Mouse (Mus musculus) lung, embryonic 16.5 days (tissue): ENCODE measurements around the gene Apoa4. TPM values are rescaled to one million over a fixed set of nuclear protein-coding genes. Genes with fewer than 3 reads are reported as not detected.
A peak's percentile ranks its signal among the peaks of the same experiment; 100 is the strongest.

Experiments
- ATAC-seq: fragments of 200-750 bp; cut with Nextera tagmentation; 2 replicates; pipeline ENCODE4 v1.8.0; 2017; ENCODE audit warnings: low read depth, mild to moderate bottlenecking, moderate library complexity
- H3K27ac ChIP-seq: fragments of 300-500 bp; sonication (generic); 2 replicates; pipeline ENCODE4 v1.5.1; 2014; ENCODE audit warnings: mild to moderate bottlenecking, control low read depth, low read length
- H3K27me3 ChIP-seq: fragments of 300-500 bp; sonication (generic); 2 replicates; pipeline ENCODE4 v1.6.1; 2014; ENCODE audit warnings: low read depth, low read length, mixed read lengths; ENCODE audit not compliant: control insufficient read depth, insufficient read depth
- H3K36me3 ChIP-seq: fragments of 300-500 bp; sonication (generic); 2 replicates; pipeline ENCODE4 v1.6.1; 2014; ENCODE audit warnings: low read length; ENCODE audit not compliant: control insufficient read depth, insufficient read depth
- H3K4me1 ChIP-seq: fragments of 300-500 bp; sonication (generic); replicated peaks from 2 replicates; pipeline ENCODE4 v1.6.1; 2014; ENCODE audit warnings: low read length, mixed read lengths; ENCODE audit not compliant: control insufficient read depth, insufficient read depth
- H3K4me2 ChIP-seq: fragments of 300-500 bp; sonication (generic); 2 replicates; pipeline ENCODE4 v1.6.1; 2014; ENCODE audit warnings: low read depth, low read length, control low read depth
- H3K4me3 ChIP-seq: fragments of 300-500 bp; sonication (generic); 2 replicates; pipeline ENCODE4 v1.5.1; 2014; ENCODE audit warnings: mild to moderate bottlenecking, low read length, control low read depth
- H3K9ac ChIP-seq: fragments of 300-500 bp; sonication (generic); 2 replicates; pipeline ENCODE4 v1.6.1; 2014; ENCODE audit warnings: low read length, control low read depth
- H3K9me3 ChIP-seq: fragments of 300-500 bp; sonication (generic); 2 replicates; pipeline ENCODE4 v1.6.1; 2016; ENCODE audit warnings: low read length; ENCODE audit not compliant: control insufficient read depth
- WGBS: fragments of 180-500 bp; shearing (Covaris S2); extraction: QIAGEN DNeasy Blood & Tissue Kit; methylation state at CpG from one replicate; pipeline ENCODE4 v1.1.7; 2014; 5-methylcytosine and 5-hydroxymethylcytosine counted together
- polyA plus RNA-seq: library from polyadenylated mRNA; unstranded; fragments of >200 nt; fragmentation: Nextera tagmentation; extraction: Ambion mirVana; gene quantifications from 2 replicates; pipeline ENCODE4 v1.2.1, GENCODE M21; 2015

The Apoa4 gene
- polyA plus RNA-seq, 1 experiment from 2014 or later: not detected

DNA sequence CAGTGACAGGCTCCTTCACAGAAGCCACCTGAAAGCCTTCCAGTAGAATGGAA, 5.1 kb upstream of the Apoa4 start, which contains the start of gene Apoc3:
Gene Apoc3, minus strand, starts transcription at position 41 of the 53 bp plus-strand sequence.
- Histone ChIP-seq H3K4me1 (0 out of 2 replicates have a peak, but pooled peaks cover 2% of the 10 kb centered on the region), H3K9ac (no peak within 1 kb of the TSS), H3K27ac (no peak within 1 kb of the TSS), H3K4me3 (no peak within 1 kb of the TSS), H3K27me3 (no peaks in the 10 kb centered on the region), H3K36me3 (no peaks in the 10 kb centered on the region), H3K4me2 (no peak within 1 kb of the TSS), H3K9me3 (no peaks in the 10 kb centered on the region)
- no peak for ATAC-seq

DNA sequence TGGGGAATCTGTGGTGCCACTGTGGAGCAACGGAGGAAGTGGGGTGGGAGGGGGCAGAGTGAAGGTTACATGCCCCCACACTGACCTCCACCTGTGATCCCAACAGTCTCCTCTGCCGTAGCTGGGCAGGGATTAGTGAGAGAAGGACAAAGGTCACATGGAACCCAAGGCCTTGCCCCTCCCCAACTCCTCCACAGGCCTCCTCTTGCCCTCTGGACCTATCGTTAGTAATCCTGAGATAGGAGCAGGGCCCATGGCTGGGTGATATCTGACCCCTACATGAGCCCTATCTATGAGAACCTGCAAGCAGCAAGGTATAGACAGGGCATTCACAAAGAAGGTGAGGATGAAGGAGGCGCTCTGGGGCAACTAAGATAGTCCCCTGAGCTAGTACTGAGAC, 4.8 kb upstream of the Apoa4 start:
- Histone ChIP-seq H3K9me3 (no peaks in the 10 kb centered on the region), H3K36me3 (no peaks in the 10 kb centered on the region), H3K9ac (no peak overlapping the region), H3K4me2 (no peak overlapping the region), H3K27ac (no peak overlapping the region), H3K27me3 (no peaks in the 10 kb centered on the region), H3K4me3 (no peak overlapping the region), H3K4me1 (0 out of 2 replicates have a peak, but pooled peaks cover under 1% of the 10 kb centered on the region)
- no peak for ATAC-seq
- WGBS: 53% methylated on average over 4 of the region's 4 CpGs

DNA sequence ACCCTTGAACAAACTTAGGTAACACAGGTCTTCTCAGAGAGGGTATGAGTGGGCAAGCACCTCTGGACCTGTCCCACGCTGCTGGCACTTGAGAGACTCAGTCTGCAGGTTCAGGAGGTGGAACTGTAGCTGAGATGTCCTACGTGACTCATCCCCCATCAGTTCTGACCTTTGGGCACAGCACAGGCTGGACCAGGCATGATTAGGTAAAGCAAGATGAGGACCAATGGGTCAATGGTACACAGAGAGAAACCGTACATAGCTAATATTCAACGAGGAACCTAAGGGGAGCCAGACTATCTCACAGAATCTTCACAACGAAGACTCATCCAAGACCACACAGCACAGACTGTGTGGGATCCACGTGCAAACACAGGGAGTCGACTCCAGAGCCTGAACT, 1.6 kb upstream of the Apoa4 start:
- Histone ChIP-seq H3K4me3 (no peak overlapping the region), H3K27me3 (no peaks in the 10 kb centered on the region), H3K4me1 (no peaks in the 10 kb centered on the region), H3K36me3 (no peaks in the 10 kb centered on the region), H3K4me2 (no peak overlapping the region), H3K9me3 (no peaks in the 10 kb centered on the region), H3K27ac (no peak overlapping the region), H3K9ac (no peak overlapping the region)
- ATAC-seq: no peak
- 79% methylated on average over 7 of the region's 7 CpGs for WGBS

DNA sequence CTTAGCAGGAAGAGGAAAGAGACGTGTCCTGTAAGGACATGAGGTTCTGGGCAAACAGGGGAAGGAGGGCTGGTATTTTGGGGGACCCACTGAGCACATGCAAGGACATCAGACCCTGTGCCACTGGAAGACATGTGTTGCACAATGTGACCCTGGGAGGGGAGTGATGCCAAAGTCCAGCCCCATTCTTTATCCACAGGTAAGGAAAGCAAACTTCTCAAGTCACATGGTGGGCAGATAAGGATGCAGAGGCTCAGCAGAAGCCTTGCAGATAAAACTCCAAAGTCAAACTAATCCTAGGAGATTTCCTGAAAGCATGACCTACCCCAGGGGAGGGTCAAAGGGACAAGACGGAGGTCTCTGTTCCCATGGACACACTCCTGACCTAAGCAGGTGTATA, 1.3 kb downstream of the Apoa4 start:
- Histone ChIP-seq H3K27ac (no peak overlapping the region), H3K9me3 (no peaks in the 10 kb centered on the region), H3K27me3 (no peaks in the 10 kb centered on the region), H3K36me3 (no peaks in the 10 kb centered on the region), H3K4me2 (no peak overlapping the region), H3K4me3 (no peak overlapping the region), H3K4me1 (no peaks in the 10 kb centered on the region), H3K9ac (no peak overlapping the region)
- ATAC-seq: no peak
- 72% methylated on average over 2 of the region's 2 CpGs for WGBS

DNA sequence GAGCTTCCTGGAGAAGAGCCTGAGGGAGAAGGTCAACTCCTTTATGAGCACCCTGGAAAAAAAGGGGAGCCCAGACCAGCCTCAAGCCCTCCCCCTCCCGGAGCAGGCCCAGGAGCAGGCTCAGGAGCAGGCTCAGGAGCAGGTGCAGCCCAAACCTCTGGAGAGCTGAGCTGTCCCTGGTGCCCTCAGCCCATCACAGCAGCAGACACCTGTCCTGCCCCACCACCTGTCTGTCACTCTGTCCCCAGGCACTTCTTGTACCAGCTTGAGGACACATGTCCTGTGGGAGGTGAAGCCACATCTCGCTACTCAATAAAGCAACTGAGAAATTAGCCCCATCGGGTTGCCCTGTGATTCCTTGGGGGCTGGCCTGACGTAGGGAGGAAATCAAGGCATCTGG, 2.6 kb downstream of the Apoa4 start:
- no peaks in the 10 kb centered on the region for H3K27me3 ChIP-seq
- no peak overlapping the region for H3K27ac ChIP-seq
- no peaks in the 10 kb centered on the region for H3K36me3 ChIP-seq
- no peak overlapping the region for H3K4me2 ChIP-seq
- 70% methylated on average over 4 of the region's 4 CpGs for WGBS
- no peak overlapping the region for H3K9ac ChIP-seq
- H3K9me3 ChIP-seq: no peaks in the 10 kb centered on the region
- ATAC-seq: no peak
- no peak overlapping the region for H3K4me3 ChIP-seq
- no peaks in the 10 kb centered on the region for H3K4me1 ChIP-seq

DNA sequence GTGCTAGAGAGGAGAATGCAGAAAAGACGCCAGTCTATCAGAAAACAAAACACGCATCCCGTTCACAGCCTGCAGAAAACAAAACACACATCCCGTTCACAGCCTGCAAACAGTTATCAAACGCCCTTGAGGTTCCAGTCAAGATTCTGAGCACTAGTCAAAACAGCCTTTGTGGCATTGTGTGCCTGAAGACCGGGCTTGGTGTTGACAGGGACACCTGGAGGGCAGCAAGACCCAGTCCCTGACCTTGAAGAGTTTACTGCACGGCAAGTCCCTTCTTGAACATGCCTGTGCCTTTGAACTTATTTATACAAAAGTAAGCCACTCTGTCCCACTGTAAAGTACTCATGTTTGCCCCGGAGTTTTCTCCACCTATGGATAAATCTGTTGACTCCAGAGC, 3.1 kb downstream of the Apoa4 start:
- WGBS: 46% methylated on average over 8 of the region's 8 CpGs
- no peaks in the 10 kb centered on the region for H3K4me1 ChIP-seq
- no peak overlapping the region for H3K4me3 ChIP-seq
- no peak overlapping the region for H3K4me2 ChIP-seq
- no peak overlapping the region for H3K9ac ChIP-seq
- H3K27ac ChIP-seq: no peak overlapping the region
- ATAC-seq: no peak
- no peaks in the 10 kb centered on the region for H3K9me3 ChIP-seq
- H3K27me3 ChIP-seq: no peaks in the 10 kb centered on the region
- H3K36me3 ChIP-seq: no peaks in the 10 kb centered on the region

DNA sequence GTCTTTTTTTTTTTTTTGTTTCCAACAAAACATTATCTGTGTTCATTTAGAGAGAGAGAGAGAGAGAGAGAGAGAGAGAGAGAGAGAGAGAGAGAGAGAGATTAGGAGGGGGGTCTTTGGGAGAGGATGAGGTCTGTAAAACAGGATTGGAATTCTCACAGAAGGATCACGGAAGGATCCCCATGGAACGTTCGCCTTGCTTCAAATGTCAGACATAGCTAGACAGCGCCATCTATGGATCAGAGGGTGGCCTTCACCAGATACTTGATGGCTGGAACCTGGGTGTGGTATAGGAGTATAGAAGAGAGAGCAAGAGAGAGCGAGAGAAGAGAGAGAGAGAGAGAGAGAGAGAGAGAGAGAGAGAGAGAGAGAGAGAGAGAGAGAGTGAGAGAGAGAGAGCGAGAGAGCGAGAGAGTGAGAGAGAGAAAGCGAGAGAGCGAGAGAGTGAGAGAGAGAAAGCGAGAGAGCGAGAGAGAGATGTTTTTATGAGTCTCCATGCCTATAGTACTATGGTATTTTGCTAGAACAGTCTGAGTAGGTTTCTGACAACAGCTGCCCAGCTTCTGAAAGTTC, 6.3 kb downstream of the Apoa4 start:
- Histone ChIP-seq H3K36me3 (no peaks in the 10 kb centered on the region), H3K9ac (no peak overlapping the region), H3K4me1 (no peaks in the 10 kb centered on the region), H3K9me3 (no peaks in the 10 kb centered on the region), H3K27me3 (no peaks in the 10 kb centered on the region), H3K4me3 (no peak overlapping the region), H3K4me2 (no peak overlapping the region), H3K27ac (no peak overlapping the region)
- 23% methylated on average over 11 of the region's 11 CpGs for WGBS
- peak; percentile 86; the same call in 1 of the 2 replicates for ATAC-seq

DNA sequence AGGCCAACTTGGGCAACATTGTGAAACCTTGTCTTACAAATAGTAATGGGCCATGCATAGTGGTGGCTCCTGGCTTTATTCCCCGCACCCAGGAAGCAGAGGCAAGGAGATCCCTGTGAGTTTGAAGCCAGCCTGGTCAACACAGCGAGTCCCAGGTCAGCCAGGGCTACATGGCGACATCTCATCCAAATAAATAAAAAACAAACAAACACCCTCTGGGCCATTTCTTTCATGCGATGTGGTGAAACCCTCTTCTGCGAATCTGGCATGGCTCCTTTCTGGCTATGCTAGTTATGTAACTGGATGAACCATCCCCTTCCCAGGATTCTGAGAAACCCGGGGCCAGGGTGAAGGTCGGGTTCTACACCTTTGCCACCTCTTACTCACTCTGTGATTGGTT, 15.7 kb downstream of the Apoa4 start:
- H3K9me3 ChIP-seq: no peaks in the 10 kb centered on the region
- WGBS: 79% methylated on average over 7 of the region's 7 CpGs
- H3K4me2 ChIP-seq: no peak overlapping the region
- H3K27ac ChIP-seq: no peak overlapping the region
- no peak overlapping the region for H3K9ac ChIP-seq
- ATAC-seq: no peak
- no peaks in the 10 kb centered on the region for H3K36me3 ChIP-seq
- no peaks in the 10 kb centered on the region for H3K27me3 ChIP-seq
- no peaks in the 10 kb centered on the region for H3K4me1 ChIP-seq
- no peak overlapping the region for H3K4me3 ChIP-seq

DNA sequence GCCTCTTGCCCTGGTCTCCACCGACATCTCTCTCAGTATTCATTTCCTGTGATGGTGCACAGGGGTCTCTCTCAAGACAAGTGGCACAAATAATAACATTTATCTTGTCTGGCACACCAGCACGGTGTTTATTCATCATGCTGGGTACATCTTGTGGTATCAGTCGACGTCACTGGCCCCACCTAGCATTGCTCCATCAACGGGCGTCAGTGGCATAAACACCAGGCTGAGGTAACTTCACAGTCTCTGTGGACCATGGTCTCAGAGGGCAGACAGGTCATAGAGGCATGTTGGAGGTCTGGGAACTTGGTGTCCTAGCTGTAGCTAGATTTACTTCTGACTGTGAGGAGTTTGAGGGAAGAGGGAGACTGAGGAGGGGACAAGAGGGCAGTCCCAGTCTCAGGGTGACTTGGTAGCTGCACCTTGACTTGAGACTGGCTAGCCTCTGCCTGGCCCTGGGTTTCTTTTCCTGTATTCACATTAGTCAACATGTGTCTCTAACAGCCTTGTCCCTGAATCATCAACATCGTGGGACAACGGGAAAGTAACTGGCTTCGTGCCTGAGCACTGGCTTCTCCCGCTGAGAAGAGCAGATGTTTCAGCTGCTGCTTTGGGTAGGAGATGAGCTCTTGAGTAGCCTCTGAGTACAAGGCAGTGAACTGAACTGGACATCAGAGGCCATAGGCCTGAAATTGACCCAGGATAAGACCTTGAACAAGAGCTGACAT, 16.3 kb downstream of the Apoa4 start:
- Histone ChIP-seq H3K36me3 (no peaks in the 10 kb centered on the region), H3K4me3 (no peak overlapping the region), H3K4me1 (no peaks in the 10 kb centered on the region), H3K4me2 (no peak overlapping the region), H3K27ac (no peak overlapping the region), H3K9me3 (no peaks in the 10 kb centered on the region), H3K27me3 (no peaks in the 10 kb centered on the region), H3K9ac (no peak overlapping the region)
- no peak for ATAC-seq
- 72% methylated on average over 10 of the region's 10 CpGs for WGBS

DNA sequence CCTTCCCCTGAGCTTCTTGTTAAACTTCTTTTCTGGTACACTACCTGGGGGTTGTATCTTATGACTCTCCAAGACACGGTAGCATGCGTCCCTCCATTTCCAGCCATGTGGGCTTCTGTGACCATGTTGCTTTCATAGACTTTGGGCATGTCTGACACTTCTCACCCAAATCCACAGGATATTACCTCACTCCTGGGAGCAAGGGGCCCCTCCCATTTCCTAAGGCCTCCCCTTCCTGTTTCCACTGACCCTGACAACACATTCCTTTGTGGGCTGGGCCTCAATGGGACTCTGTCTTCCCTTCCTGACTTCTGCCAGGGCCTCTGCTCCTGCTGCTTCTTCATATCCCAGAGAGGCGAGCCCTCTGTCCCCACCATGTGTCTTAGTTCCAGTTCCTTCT, 17.1 kb downstream of the Apoa4 start:
- Histone ChIP-seq H3K4me3 (no peak overlapping the region), H3K4me1 (no peaks in the 10 kb centered on the region), H3K36me3 (no peaks in the 10 kb centered on the region), H3K27me3 (no peaks in the 10 kb centered on the region), H3K9ac (no peak overlapping the region), H3K27ac (0 out of 2 replicates have a peak overlapping the region, but pooled peaks have one; percentile 17), H3K9me3 (no peaks in the 10 kb centered on the region), H3K4me2 (no peak overlapping the region)
- WGBS: 70% methylated on average over 3 of the region's 3 CpGs
- peak; percentile 43; the same call in 1 of the 2 replicates for ATAC-seq
